In genomic region chr9:46256177-46256576, GRCm38 (mm10) we compare ENCODE assay signal across 43 mouse cellular contexts. TPM values are rescaled to one million over a fixed set of nuclear protein-coding genes. Genes with fewer than 3 reads are reported as not detected.
"Had no signal": no experiment of that assay in that cellular context is flagged by ENCODE, and none has a peak within 500 bp of the region (broad histone marks: within the 10 kb centered on the region; RNA-seq: fewer than 3 reads in every experiment).

No protein-coding gene starts in this region.

- DNase-seq: left cerebral cortex, postnatal 4 days; liver, embryonic 13.5 days; lung, adult 18-20 months; lung, adult 2 months; lung, embryonic 14.5 days; lung, postnatal 10 days; lung, postnatal 14 days; midbrain, embryonic 14.5 days had no signal

- H3K27ac ChIP-seq: left cerebral cortex, adult 2 months; limb, embryonic 10.5 days; limb, embryonic 12.5 days; limb, embryonic 13.5 days; limb, embryonic 15.5 days; liver, embryonic 13.5 days; liver, embryonic 14.5 days; liver, embryonic 15.5 days; lung, embryonic 15.5 days; macrophage; midbrain, embryonic 10.5 days; midbrain, embryonic 12.5 days; midbrain, embryonic 13.5 days; midbrain, embryonic 15.5 days; neural tube, embryonic 12.5 days; neural tube, embryonic 13.5 days had no signal

- H3K4me1 ChIP-seq: limb, embryonic 12.5 days; limb, embryonic 13.5 days; limb, embryonic 15.5 days; lung, embryonic 15.5 days; midbrain, embryonic 12.5 days; midbrain, embryonic 13.5 days; midbrain, embryonic 15.5 days; neural tube, embryonic 12.5 days; neural tube, embryonic 13.5 days had no signal

- H3K36me3 ChIP-seq: limb, embryonic 10.5 days; limb, embryonic 12.5 days; limb, embryonic 13.5 days; limb, embryonic 15.5 days; liver, embryonic 13.5 days; liver, embryonic 15.5 days; lung, embryonic 15.5 days; midbrain, embryonic 10.5 days; midbrain, embryonic 12.5 days; midbrain, embryonic 13.5 days; midbrain, embryonic 15.5 days; neural tube, embryonic 12.5 days; neural tube, embryonic 13.5 days had no signal

- H3K9ac ChIP-seq: limb, embryonic 12.5 days; limb, embryonic 13.5 days; limb, embryonic 15.5 days; liver, embryonic 13.5 days; liver, embryonic 14.5 days; liver, embryonic 15.5 days; lung, embryonic 14.5 days; lung, embryonic 15.5 days; midbrain, embryonic 12.5 days; midbrain, embryonic 13.5 days; midbrain, embryonic 15.5 days; neural tube, embryonic 12.5 days; neural tube, embryonic 13.5 days had no signal

- H3K27me3 ChIP-seq: limb, embryonic 13.5 days; limb, embryonic 15.5 days; liver, embryonic 13.5 days; liver, embryonic 15.5 days; lung, embryonic 15.5 days; neural tube, embryonic 12.5 days; neural tube, embryonic 13.5 days had no signal

- H3K4me2 ChIP-seq: limb, embryonic 12.5 days; limb, embryonic 13.5 days; limb, embryonic 15.5 days; liver, embryonic 11.5 days; liver, embryonic 13.5 days; liver, embryonic 15.5 days; lung, embryonic 14.5 days; lung, embryonic 15.5 days; midbrain, embryonic 11.5 days; midbrain, embryonic 12.5 days; midbrain, embryonic 13.5 days; midbrain, embryonic 15.5 days; neural tube, embryonic 12.5 days; neural tube, embryonic 13.5 days had no signal

- H3K4me3 ChIP-seq: left cerebral cortex, adult 2 months; limb, embryonic 10.5 days; limb, embryonic 12.5 days; limb, embryonic 13.5 days; limb, embryonic 15.5 days; liver, embryonic 13.5 days; liver, embryonic 15.5 days; lung, embryonic 15.5 days; midbrain, embryonic 10.5 days; midbrain, embryonic 12.5 days; midbrain, embryonic 13.5 days; midbrain, embryonic 15.5 days; myocyte; neural tube, embryonic 12.5 days; neural tube, embryonic 13.5 days had no signal

- H3K9me3 ChIP-seq: limb, embryonic 10.5 days; limb, embryonic 12.5 days; limb, embryonic 13.5 days; limb, embryonic 15.5 days; liver, embryonic 13.5 days; liver, embryonic 15.5 days; lung, embryonic 15.5 days; megakaryocyte, embryonic 14.5 days; midbrain, embryonic 10.5 days; midbrain, embryonic 12.5 days; midbrain, embryonic 13.5 days; midbrain, embryonic 15.5 days; neural tube, embryonic 12.5 days; neural tube, embryonic 13.5 days had no signal

- ATAC-seq: lung, postnatal 0 days; midbrain, embryonic 13.5 days; midbrain, embryonic 15.5 days; midbrain, embryonic 16.5 days had no signal

RNA-seq across cellular contexts. Expression of gene Apoa5, which starts 12.3 kb away (rescaled TPM):
- total RNA-seq: left cerebral cortex, adult 2 months; left cerebral cortex, adult 8-10 months; left cerebral cortex, postnatal 10 days; left cerebral cortex, postnatal 14 days; left cerebral cortex, postnatal 25 days; left cerebral cortex, postnatal 36 days; left cerebral cortex, postnatal 4 days; megakaryocyte progenitor cell, adult 5-6 weeks; megakaryocyte-erythroid progenitor cell, adult 5-6 weeks; midbrain, postnatal 0 days; monocyte, adult 5-6 weeks had no signal
- polyA plus RNA-seq: limb, embryonic 13.5 days; limb, embryonic 14.5 days; limb, embryonic 15.5 days; lung, embryonic 14.5 days; lung, embryonic 15.5 days; lung, embryonic 16.5 days; macrophage; midbrain, embryonic 10.5 days; midbrain, embryonic 12.5 days; midbrain, embryonic 13.5 days; midbrain, embryonic 14.5 days; midbrain, embryonic 15.5 days; midbrain, embryonic 16.5 days; midbrain, postnatal 0 days; myocyte; neural tube, embryonic 11.5 days; neural tube, embryonic 12.5 days; neural tube, embryonic 13.5 days had no signal

RNA-seq across cellular contexts. Expression of gene Apoa4, which starts 15.7 kb away (rescaled TPM):
- total RNA-seq: left cerebral cortex, adult 2 months; left cerebral cortex, adult 8-10 months; left cerebral cortex, postnatal 10 days; left cerebral cortex, postnatal 14 days; left cerebral cortex, postnatal 25 days; left cerebral cortex, postnatal 36 days; left cerebral cortex, postnatal 4 days; megakaryocyte progenitor cell, adult 5-6 weeks; megakaryocyte, adult 5-6 weeks; megakaryocyte-erythroid progenitor cell, adult 5-6 weeks; midbrain, postnatal 0 days; monocyte, adult 5-6 weeks had no signal
- polyA plus RNA-seq: limb, embryonic 10.5 days; limb, embryonic 11.5 days; limb, embryonic 12.5 days; limb, embryonic 15.5 days; liver, embryonic 11.5 days; lung, embryonic 14.5 days; lung, embryonic 16.5 days; macrophage; midbrain, embryonic 10.5 days; midbrain, embryonic 11.5 days; midbrain, embryonic 12.5 days; midbrain, embryonic 14.5 days; midbrain, embryonic 16.5 days; midbrain, postnatal 0 days; myocyte; neural tube, embryonic 11.5 days; neural tube, embryonic 12.5 days had no signal

RNA-seq across cellular contexts. Expression of gene Apoc3, which starts 20.7 kb away (rescaled TPM):
- total RNA-seq: left cerebral cortex, postnatal 10 days; left cerebral cortex, postnatal 4 days; megakaryocyte progenitor cell, adult 5-6 weeks; megakaryocyte, adult 5-6 weeks; megakaryocyte-erythroid progenitor cell, adult 5-6 weeks; midbrain, postnatal 0 days; monocyte, adult 5-6 weeks had no signal
- polyA plus RNA-seq: limb, embryonic 10.5 days; limb, embryonic 11.5 days; limb, embryonic 12.5 days; limb, embryonic 13.5 days; limb, embryonic 14.5 days; limb, embryonic 15.5 days; lung, embryonic 14.5 days; lung, embryonic 15.5 days; lung, embryonic 16.5 days; lung, postnatal 0 days; macrophage; midbrain, embryonic 10.5 days; midbrain, embryonic 11.5 days; midbrain, embryonic 12.5 days; midbrain, embryonic 13.5 days; midbrain, embryonic 14.5 days; midbrain, embryonic 15.5 days; midbrain, embryonic 16.5 days; midbrain, postnatal 0 days; myocyte; neural tube, embryonic 11.5 days; neural tube, embryonic 12.5 days; neural tube, embryonic 13.5 days had no signal
